Mouse (Mus musculus): ENCODE measurements around the gene Syn1. TPM values are rescaled to one million over a fixed set of nuclear protein-coding genes. Genes with fewer than 3 reads are reported as not detected.

Syn1 gene
- polyA plus RNA-seq, 1 experiment, result 0.16 TPM

- peaks cover 3% of the 10 kb centered on the region for H3K4me1 ChIP-seq (ENCODE audit: control insufficient read depth, insufficient read depth, low read length)
- H3K36me3 ChIP-seq (ENCODE audit: control insufficient read depth, insufficient read depth, low read length), result no peaks in the 10 kb centered on the region
- no peaks in the 10 kb centered on the region for H3K27me3 ChIP-seq (ENCODE audit: control insufficient read depth, insufficient read depth, low read length)
- TF ChIP-seq POLR2A (IDR thresholded peaks at IDR 0.05; ENCODE audit: control insufficient read depth, low read depth, low read length) (no peak), CTCF (IDR thresholded peaks at IDR 0.05; ENCODE audit: control insufficient read depth, insufficient read depth, insufficient replicate concordance, low read depth, low read length) (no peak)
- H3K4me3 ChIP-seq (ENCODE audit: control insufficient read depth, low read depth, low read length), result no peak overlapping the region
- no peak overlapping the region for H3K27ac ChIP-seq (ENCODE audit: control insufficient read depth, insufficient read depth, low read depth, low read length)
Measured at GRCm38 (mm10) chrX:20924976-20925375, 4.2 kb upstream of the Syn1 start.

- H3K27me3 ChIP-seq (ENCODE audit: control insufficient read depth, insufficient read depth, low read length), result no peaks in the 10 kb centered on the region
- H3K4me3 ChIP-seq (ENCODE audit: control insufficient read depth, low read depth, low read length), result no peak overlapping the region
- H3K27ac ChIP-seq (ENCODE audit: control insufficient read depth, insufficient read depth, low read depth, low read length), result no peak overlapping the region
- no peaks in the 10 kb centered on the region for H3K36me3 ChIP-seq (ENCODE audit: control insufficient read depth, insufficient read depth, low read length)
- H3K4me1 ChIP-seq (ENCODE audit: control insufficient read depth, insufficient read depth, low read length), result peaks cover 3% of the 10 kb centered on the region
- no peak for TF ChIP-seq POLR2A (IDR thresholded peaks at IDR 0.05; ENCODE audit: control insufficient read depth, low read depth, low read length)
- no peak for TF ChIP-seq CTCF (IDR thresholded peaks at IDR 0.05; ENCODE audit: control insufficient read depth, insufficient read depth, insufficient replicate concordance, low read depth, low read length)
Measured at GRCm38 (mm10) chrX:20923506-20923905, 2.7 kb upstream of the Syn1 start.

GRCm38 (mm10) chrX:20921366-20921765 lies 562 bp upstream of the Syn1 start:
- Histone ChIP-seq H3K27me3 (ENCODE audit: control insufficient read depth, insufficient read depth, low read length) (no peaks in the 10 kb centered on the region), H3K4me1 (ENCODE audit: control insufficient read depth, insufficient read depth, low read length) (peaks cover 3% of the 10 kb centered on the region), H3K4me3 (ENCODE audit: control insufficient read depth, low read depth, low read length) (no peak overlapping the region), H3K27ac (ENCODE audit: control insufficient read depth, insufficient read depth, low read depth, low read length) (no peak overlapping the region), H3K36me3 (ENCODE audit: control insufficient read depth, insufficient read depth, low read length) (no peaks in the 10 kb centered on the region)
- TF ChIP-seq CTCF (IDR thresholded peaks at IDR 0.05; ENCODE audit: control insufficient read depth, insufficient read depth, insufficient replicate concordance, low read depth, low read length) (no peak), POLR2A (IDR thresholded peaks at IDR 0.05; ENCODE audit: control insufficient read depth, low read depth, low read length) (no peak)

- Histone ChIP-seq H3K27me3 (ENCODE audit: control insufficient read depth, insufficient read depth, low read length) (no peaks in the 10 kb centered on the region), H3K27ac (ENCODE audit: control insufficient read depth, insufficient read depth, low read depth, low read length) (no peak overlapping the region), H3K4me3 (ENCODE audit: control insufficient read depth, low read depth, low read length) (peak overlapping the region; percentile 80), H3K36me3 (ENCODE audit: control insufficient read depth, insufficient read depth, low read length) (no peaks in the 10 kb centered on the region), H3K4me1 (ENCODE audit: control insufficient read depth, insufficient read depth, low read length) (peaks cover 3% of the 10 kb centered on the region)
- no peak for TF ChIP-seq CTCF (IDR thresholded peaks at IDR 0.05; ENCODE audit: control insufficient read depth, insufficient read depth, insufficient replicate concordance, low read depth, low read length)
Measured at GRCm38 (mm10) chrX:20920249-20920843, 458 bp downstream of the Syn1 start.

GRCm38 (mm10) chrX:20915075-20915474 lies 5.7 kb downstream of the Syn1 start:
- Histone ChIP-seq H3K27me3 (ENCODE audit: control insufficient read depth, insufficient read depth, low read length) (no peaks in the 10 kb centered on the region), H3K36me3 (ENCODE audit: control insufficient read depth, insufficient read depth, low read length) (no peaks in the 10 kb centered on the region), H3K27ac (ENCODE audit: control insufficient read depth, insufficient read depth, low read depth, low read length) (no peak overlapping the region), H3K4me3 (ENCODE audit: control insufficient read depth, low read depth, low read length) (no peak overlapping the region), H3K4me1 (ENCODE audit: control insufficient read depth, insufficient read depth, low read length) (no peaks in the 10 kb centered on the region)
- TF ChIP-seq POLR2A (IDR thresholded peaks at IDR 0.05; ENCODE audit: control insufficient read depth, low read depth, low read length), result no peak
- no peak for TF ChIP-seq CTCF (IDR thresholded peaks at IDR 0.05; ENCODE audit: control insufficient read depth, insufficient read depth, insufficient replicate concordance, low read depth, low read length)

GRCm38 (mm10) chrX:20913726-20914125 lies 7.1 kb downstream of the Syn1 start:
- H3K27ac ChIP-seq (ENCODE audit: control insufficient read depth, insufficient read depth, low read depth, low read length), result no peak overlapping the region
- H3K4me3 ChIP-seq (ENCODE audit: control insufficient read depth, low read depth, low read length), result no peak overlapping the region
- no peaks in the 10 kb centered on the region for H3K27me3 ChIP-seq (ENCODE audit: control insufficient read depth, insufficient read depth, low read length)
- TF ChIP-seq CTCF (IDR thresholded peaks at IDR 0.05; ENCODE audit: control insufficient read depth, insufficient read depth, insufficient replicate concordance, low read depth, low read length), result no peak
- no peak for TF ChIP-seq POLR2A (IDR thresholded peaks at IDR 0.05; ENCODE audit: control insufficient read depth, low read depth, low read length)
- H3K36me3 ChIP-seq (ENCODE audit: control insufficient read depth, insufficient read depth, low read length), result no peaks in the 10 kb centered on the region
- no peaks in the 10 kb centered on the region for H3K4me1 ChIP-seq (ENCODE audit: control insufficient read depth, insufficient read depth, low read length)

GRCm38 (mm10) chrX:20910074-20910473 lies 10.7 kb downstream of the Syn1 start:
- Histone ChIP-seq H3K27ac (ENCODE audit: control insufficient read depth, insufficient read depth, low read depth, low read length) (no peak overlapping the region), H3K4me3 (ENCODE audit: control insufficient read depth, low read depth, low read length) (no peak overlapping the region), H3K36me3 (ENCODE audit: control insufficient read depth, insufficient read depth, low read length) (no peaks in the 10 kb centered on the region), H3K4me1 (ENCODE audit: control insufficient read depth, insufficient read depth, low read length) (no peaks in the 10 kb centered on the region), H3K27me3 (ENCODE audit: control insufficient read depth, insufficient read depth, low read length) (no peaks in the 10 kb centered on the region)
- TF ChIP-seq POLR2A (IDR thresholded peaks at IDR 0.05; ENCODE audit: control insufficient read depth, low read depth, low read length) (no peak), CTCF (IDR thresholded peaks at IDR 0.05; ENCODE audit: control insufficient read depth, insufficient read depth, insufficient replicate concordance, low read depth, low read length) (no peak)

- H3K36me3 ChIP-seq (ENCODE audit: control insufficient read depth, insufficient read depth, low read length), result no peaks in the 10 kb centered on the region
- TF ChIP-seq CTCF (IDR thresholded peaks at IDR 0.05; ENCODE audit: control insufficient read depth, insufficient read depth, insufficient replicate concordance, low read depth, low read length) (no peak), POLR2A (IDR thresholded peaks at IDR 0.05; ENCODE audit: control insufficient read depth, low read depth, low read length) (no peak)
- H3K4me3 ChIP-seq (ENCODE audit: control insufficient read depth, low read depth, low read length), result no peak overlapping the region
- no peak overlapping the region for H3K27ac ChIP-seq (ENCODE audit: control insufficient read depth, insufficient read depth, low read depth, low read length)
- H3K27me3 ChIP-seq (ENCODE audit: control insufficient read depth, insufficient read depth, low read length), result no peaks in the 10 kb centered on the region
- H3K4me1 ChIP-seq (ENCODE audit: control insufficient read depth, insufficient read depth, low read length), result no peaks in the 10 kb centered on the region
Measured at GRCm38 (mm10) chrX:20875241-20875640, 45.6 kb downstream of the Syn1 start.
